Mouse (Mus musculus) forebrain, embryonic 10.5 days (tissue): ENCODE data around the gene Fam174b. TPM values are rescaled to one million over a fixed set of nuclear protein-coding genes. Genes with fewer than 3 reads are reported as not detected.

Experiments used
- DNase-seq: peaks from one replicate; pipeline ENCODE4 v3.0.0-alpha.2; 2017; ENCODE audit warnings: low spot score; ENCODE audit errors: extremely low spot score
- H3K27ac ChIP-seq: fragments of 300-500 bp; sonication (generic); 2 replicates; pipeline ENCODE4 v1.5.1; 2016; ENCODE audit warnings: mild to moderate bottlenecking
- H3K27me3 ChIP-seq: fragments of 300-500 bp; sonication (generic); 2 replicates; pipeline ENCODE4 v1.6.1; 2016; ENCODE audit warnings: mild to moderate bottlenecking; ENCODE audit not compliant: poor library complexity, severe bottlenecking
- H3K36me3 ChIP-seq: fragments of 300-500 bp; sonication (generic); replicated peaks from 2 replicates; pipeline ENCODE4 v1.6.1; 2016; ENCODE audit warnings: mild to moderate bottlenecking, moderate library complexity
- H3K4me1 ChIP-seq: fragments of 300-500 bp; sonication (generic); 2 replicates; pipeline ENCODE4 v1.6.1; 2016
- H3K4me3 ChIP-seq: fragments of 300-500 bp; sonication (generic); 2 replicates; pipeline ENCODE4 v1.5.1; 2016; ENCODE audit warnings: mild to moderate bottlenecking, moderate library complexity
- H3K9me3 ChIP-seq: fragments of 300-500 bp; sonication (generic); 2 replicates; pipeline ENCODE4 v1.6.1; 2016; ENCODE audit warnings: mild to moderate bottlenecking, moderate library complexity
- WGBS: fragments of 180-500 bp; shearing (Covaris S2); methylation state at CpG from one replicate; pipeline ENCODE4 v1.1.7; 2016; 5-methylcytosine and 5-hydroxymethylcytosine counted together
- polyA plus RNA-seq: library from polyadenylated mRNA; unstranded; fragments of >200 nt; fragmentation: Nextera tagmentation; extraction: Ambion mirVana; gene quantifications from 2 replicates; pipeline ENCODE4 v1.2.1, GENCODE M21; 2016

The Fam174b gene
- 13.4 and 15.1 TPM in 2 replicates for polyA plus RNA-seq

- 1% methylated on average over 94 of the region's 94 CpGs for WGBS
- Histone ChIP-seq H3K4me1 (peaks cover 20% of the 10 kb centered on the region), H3K36me3 (no peaks in the 10 kb centered on the region), H3K4me3 (peak within 1 kb of the TSS; percentile 69), H3K9me3 (no peaks in the 10 kb centered on the region), H3K27me3 (peaks cover 53% of the 10 kb centered on the region), H3K27ac (peak within 1 kb of the TSS; percentile 82)
- peak; percentile 61 for DNase-seq
Observed at GRCm38 (mm10) chr7:73740111-73741035, at the start of gene Fam174b. Gene Fam174b (plus strand): TSS chr7:73740302.

GRCm38 (mm10) chr7:73697092-73697491, 43.0 kb upstream of the Fam174b start:
- no peak overlapping the region for H3K27ac ChIP-seq
- WGBS = 83% methylated on average over 3 of the region's 3 CpGs
- no peak for DNase-seq
- no peaks in the 10 kb centered on the region for H3K36me3 ChIP-seq
- no peaks in the 10 kb centered on the region for H3K27me3 ChIP-seq
- H3K9me3 ChIP-seq = no peaks in the 10 kb centered on the region
- H3K4me1 ChIP-seq = no peaks in the 10 kb centered on the region
- no peak overlapping the region for H3K4me3 ChIP-seq

- DNase-seq = no peak
- Histone ChIP-seq H3K4me3 (no peak overlapping the region), H3K9me3 (no peaks in the 10 kb centered on the region), H3K27me3 (no peaks in the 10 kb centered on the region), H3K27ac (no peak overlapping the region), H3K4me1 (no peaks in the 10 kb centered on the region), H3K36me3 (no peaks in the 10 kb centered on the region)
Observed at GRCm38 (mm10) chr7:73704305-73704704, 35.8 kb upstream of the Fam174b start.

- Histone ChIP-seq H3K36me3 (no peaks in the 10 kb centered on the region), H3K27me3 (no peaks in the 10 kb centered on the region), H3K4me3 (no peak overlapping the region), H3K27ac (no peak overlapping the region), H3K4me1 (peaks cover 11% of the 10 kb centered on the region), H3K9me3 (peaks cover 2% of the 10 kb centered on the region; the same call in 1 of the 2 replicates)
- DNase-seq = no peak
- WGBS = 91% methylated on average over 8 of the region's 8 CpGs
Observed at GRCm38 (mm10) chr7:73713506-73713905, 26.6 kb upstream of the Fam174b start.

GRCm38 (mm10) chr7:73715928-73716749, 24.0 kb upstream of the Fam174b start:
- Histone ChIP-seq H3K27ac (no peak overlapping the region), H3K36me3 (no peaks in the 10 kb centered on the region), H3K4me1 (peaks cover 11% of the 10 kb centered on the region), H3K4me3 (no peak overlapping the region), H3K9me3 (peaks cover 2% of the 10 kb centered on the region; the same call in 1 of the 2 replicates), H3K27me3 (no peaks in the 10 kb centered on the region)
- DNase-seq = peak; percentile 21
- 68% methylated on average over 15 of the region's 15 CpGs for WGBS

GRCm38 (mm10) chr7:73716841-73717240, 23.3 kb upstream of the Fam174b start:
- H3K36me3 ChIP-seq = no peaks in the 10 kb centered on the region
- WGBS = 75% methylated on average over 3 of the region's 3 CpGs
- H3K4me1 ChIP-seq = peaks cover 11% of the 10 kb centered on the region
- DNase-seq = no peak
- H3K27me3 ChIP-seq = no peaks in the 10 kb centered on the region
- H3K27ac ChIP-seq = no peak overlapping the region
- H3K9me3 ChIP-seq = peaks cover 2% of the 10 kb centered on the region; the same call in 1 of the 2 replicates
- H3K4me3 ChIP-seq = no peak overlapping the region

GRCm38 (mm10) chr7:73718031-73718430, 22.1 kb upstream of the Fam174b start:
- Histone ChIP-seq H3K27me3 (no peaks in the 10 kb centered on the region), H3K27ac (no peak overlapping the region), H3K4me1 (peaks cover 11% of the 10 kb centered on the region), H3K36me3 (no peaks in the 10 kb centered on the region), H3K4me3 (no peak overlapping the region), H3K9me3 (peaks cover 2% of the 10 kb centered on the region; the same call in 1 of the 2 replicates)
- WGBS = 86% methylated on average over 10 of the region's 10 CpGs
- DNase-seq = no peak

- DNase-seq = no peak
- H3K4me1 ChIP-seq = peaks cover 11% of the 10 kb centered on the region
- no peak overlapping the region for H3K27ac ChIP-seq
- H3K4me3 ChIP-seq = no peak overlapping the region
- H3K9me3 ChIP-seq = peaks cover 2% of the 10 kb centered on the region; the same call in 1 of the 2 replicates
- H3K36me3 ChIP-seq = no peaks in the 10 kb centered on the region
- 81% methylated on average over 5 of the region's 5 CpGs for WGBS
- no peaks in the 10 kb centered on the region for H3K27me3 ChIP-seq
Observed at GRCm38 (mm10) chr7:73718497-73719007, 21.6 kb upstream of the Fam174b start.

- no peak overlapping the region for H3K4me3 ChIP-seq
- DNase-seq = no peak
- WGBS = 83% methylated on average over 3 of the region's 3 CpGs
- H3K27me3 ChIP-seq = no peaks in the 10 kb centered on the region
- H3K9me3 ChIP-seq = peaks cover 2% of the 10 kb centered on the region; the same call in 1 of the 2 replicates
- no peak overlapping the region for H3K27ac ChIP-seq
- H3K4me1 ChIP-seq = peaks cover 7% of the 10 kb centered on the region
- no peaks in the 10 kb centered on the region for H3K36me3 ChIP-seq
Observed at GRCm38 (mm10) chr7:73721046-73721445, 19.1 kb upstream of the Fam174b start.

- no peak for DNase-seq
- peaks cover 2% of the 10 kb centered on the region; the same call in 1 of the 2 replicates for H3K9me3 ChIP-seq
- H3K27ac ChIP-seq = no peak overlapping the region
- H3K4me3 ChIP-seq = no peak overlapping the region
- H3K36me3 ChIP-seq = no peaks in the 10 kb centered on the region
- no peaks in the 10 kb centered on the region for H3K27me3 ChIP-seq
- H3K4me1 ChIP-seq = no peaks in the 10 kb centered on the region
- WGBS = 79% methylated on average over 3 of the region's 3 CpGs
Observed at GRCm38 (mm10) chr7:73721764-73722163, 18.3 kb upstream of the Fam174b start.

GRCm38 (mm10) chr7:73729913-73730312, 10.2 kb upstream of the Fam174b start:
- no peak overlapping the region for H3K4me3 ChIP-seq
- peaks cover 10% of the 10 kb centered on the region; the same call in 1 of the 2 replicates for H3K4me1 ChIP-seq
- H3K36me3 ChIP-seq = no peaks in the 10 kb centered on the region
- H3K9me3 ChIP-seq = 0 out of 2 replicates have a peak, but pooled peaks cover 4% of the 10 kb centered on the region
- H3K27ac ChIP-seq = no peak overlapping the region
- WGBS = 79% methylated on average over 7 of the region's 7 CpGs
- no peak for DNase-seq
- no peaks in the 10 kb centered on the region for H3K27me3 ChIP-seq

- Histone ChIP-seq H3K4me1 (peaks cover 10% of the 10 kb centered on the region; the same call in 1 of the 2 replicates), H3K4me3 (no peak overlapping the region), H3K27ac (no peak overlapping the region), H3K36me3 (no peaks in the 10 kb centered on the region), H3K9me3 (0 out of 2 replicates have a peak, but pooled peaks cover 4% of the 10 kb centered on the region), H3K27me3 (no peaks in the 10 kb centered on the region)
- 80% methylated on average over 10 of the region's 10 CpGs for WGBS
- DNase-seq = no peak
Observed at GRCm38 (mm10) chr7:73730430-73731022, 9.6 kb upstream of the Fam174b start.
